Mouse (Mus musculus) thymus, adult 2 months (tissue): ENCODE data around the gene Ltbp1. TPM values are rescaled to one million over a fixed set of nuclear protein-coding genes. Genes with fewer than 3 reads are reported as not detected.

Experiments used
- DNase-seq: peaks from one replicate; pipeline ENCODE4 v3.0.0; 2021
- H3K27ac ChIP-seq: fragments of 200-500 bp; 2 replicates; pipeline ENCODE4 v1.5.1; 2012; ENCODE audit warnings: low read length, control low read depth; ENCODE audit not compliant: control insufficient read depth, insufficient read depth
- H3K27me3 ChIP-seq: fragments of 200-500 bp; 2 replicates; pipeline ENCODE4 v1.6.1; 2012; ENCODE audit warnings: mild to moderate bottlenecking, low read length, moderate library complexity, mixed read lengths; ENCODE audit not compliant: control insufficient read depth, insufficient read depth
- H3K36me3 ChIP-seq: fragments of 200-500 bp; 2 replicates; pipeline ENCODE4 v1.6.1; 2012; ENCODE audit warnings: mild to moderate bottlenecking, low read length, moderate library complexity; ENCODE audit not compliant: control insufficient read depth, insufficient read depth
- H3K4me1 ChIP-seq: fragments of 200-500 bp; replicated peaks from 2 replicates; pipeline ENCODE4 v1.6.1; 2012; ENCODE audit warnings: low read length; ENCODE audit not compliant: control insufficient read depth, insufficient read depth
- H3K4me3 ChIP-seq: fragments of 200-500 bp; 2 replicates; pipeline ENCODE4 v1.5.1; 2012; ENCODE audit warnings: mild to moderate bottlenecking, low read length, control low read depth, moderate library complexity; ENCODE audit not compliant: control insufficient read depth, insufficient read depth
- CTCF ChIP-seq: fragments of 200-500 bp; IDR thresholded peaks from 2 replicates; pipeline ENCODE4 v1.5.1; 2012; ENCODE audit warnings: mild to moderate bottlenecking, control low read depth, low read length, moderate library complexity, borderline replicate concordance; ENCODE audit not compliant: control insufficient read depth, poor library complexity, insufficient read depth; ENCODE audit errors: extremely low read depth
- POLR2A ChIP-seq: fragments of 200-500 bp; IDR thresholded peaks from 2 replicates; pipeline ENCODE4 v1.6.1; 2012; ENCODE audit warnings: mild to moderate bottlenecking, low read length, control low read depth, moderate library complexity; ENCODE audit not compliant: control insufficient read depth, poor library complexity, insufficient read depth; ENCODE audit errors: extremely low read depth
- WGBS: fragments of 180-500 bp; shearing (Covaris S2); methylation state at CpG from one replicate; pipeline ENCODE4 v1.1.7; 2018; 5-methylcytosine and 5-hydroxymethylcytosine counted together
- polyA plus RNA-seq: library from polyadenylated mRNA; depleted of rRNA; stranded (reverse); fragments of >200 nt; gene quantifications from 2 replicates; pipeline ENCODE4 v1.2.3, GENCODE M21; 2012

Ltbp1 gene
- polyA plus RNA-seq, 1 experiment = 4.0 TPM

DNA sequence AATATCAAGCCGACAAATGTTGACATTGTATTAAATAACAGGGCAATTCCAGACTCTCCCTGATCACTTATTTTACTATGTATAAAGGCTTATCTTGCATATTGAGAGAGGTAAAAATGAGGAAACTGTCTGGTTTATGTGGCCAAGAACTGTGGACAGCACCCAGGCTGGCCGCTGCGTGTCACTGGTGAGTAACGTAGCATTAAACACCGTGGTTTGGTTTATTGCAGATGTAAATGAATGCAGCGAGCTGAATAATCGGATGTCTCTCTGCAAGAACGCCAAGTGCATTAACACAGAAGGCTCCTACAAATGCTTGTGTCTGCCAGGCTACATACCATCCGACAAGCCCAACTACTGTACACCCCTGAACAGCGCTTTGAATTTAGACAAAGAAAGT lies 384.8 kb downstream of the Ltbp1 start:
- Histone ChIP-seq H3K27ac (no peak overlapping the region), H3K27me3 (no peaks in the 10 kb centered on the region), H3K4me1 (no peaks in the 10 kb centered on the region), H3K36me3 (no peaks in the 10 kb centered on the region), H3K4me3 (no peak overlapping the region)
- DNase-seq = no peak
- WGBS = 82% methylated on average over 10 of the region's 10 CpGs
- no peak for TF ChIP-seq CTCF
- no peak for TF ChIP-seq POLR2A

DNA sequence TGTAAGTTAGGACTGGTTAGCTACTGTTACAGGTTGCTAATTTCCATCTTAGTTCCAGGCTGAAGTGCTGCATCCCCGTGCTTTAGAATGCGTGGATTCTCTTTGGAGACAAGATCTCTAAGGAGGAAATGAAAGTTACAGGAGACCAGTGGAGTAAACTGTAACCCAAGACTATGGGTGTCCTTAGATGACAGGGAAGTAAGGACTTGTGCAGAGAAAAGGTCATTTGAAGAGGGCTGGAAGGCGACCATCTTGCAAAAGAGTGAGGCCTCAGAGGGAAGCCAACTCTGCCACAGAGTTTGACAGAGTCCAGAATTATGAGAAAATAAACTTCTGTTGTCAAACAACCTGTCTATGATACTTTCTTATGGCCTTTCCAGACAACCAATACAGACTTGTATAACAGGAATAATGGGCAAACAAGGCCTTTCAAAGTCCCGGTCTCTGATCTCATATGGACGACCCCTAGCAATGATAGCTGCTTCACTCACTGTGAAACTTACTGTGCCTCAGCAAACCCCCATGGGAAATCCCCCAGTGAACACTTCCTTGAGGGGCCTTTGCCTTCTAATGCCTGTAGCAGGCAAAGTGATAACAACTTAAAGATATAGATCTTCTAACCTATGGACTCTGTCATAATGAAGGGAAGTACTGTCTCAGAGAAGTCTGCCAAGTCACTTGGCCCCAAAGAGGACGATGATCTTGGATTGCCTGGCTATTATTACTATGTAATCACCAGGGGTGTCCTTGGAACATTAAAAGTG lies 386.2 kb downstream of the Ltbp1 start:
- Histone ChIP-seq H3K4me1 (no peaks in the 10 kb centered on the region), H3K36me3 (no peaks in the 10 kb centered on the region), H3K27me3 (no peaks in the 10 kb centered on the region), H3K4me3 (no peak overlapping the region), H3K27ac (no peak overlapping the region)
- 88% methylated on average over 6 of the region's 6 CpGs for WGBS
- DNase-seq = no peak
- TF ChIP-seq POLR2A (no peak), CTCF (no peak)

DNA sequence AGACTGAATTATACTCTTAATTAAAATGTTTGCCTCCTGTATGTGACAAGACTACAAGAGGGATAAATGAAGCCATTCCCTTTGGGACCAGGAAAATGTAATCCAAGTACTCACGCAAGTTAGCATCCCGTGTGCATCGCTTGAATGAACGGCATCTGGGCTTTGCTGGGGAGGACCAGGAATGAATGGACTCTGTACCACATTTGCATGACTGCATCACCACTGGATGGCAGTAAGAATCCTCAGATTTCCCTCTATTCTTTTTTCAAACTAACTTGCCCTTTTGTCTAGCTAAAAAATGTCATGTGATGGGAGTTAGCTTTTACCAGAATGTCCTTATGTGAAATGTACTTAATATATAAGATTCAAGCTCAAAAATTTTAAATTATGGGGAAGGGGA lies 401.0 kb downstream of the Ltbp1 start:
- Histone ChIP-seq H3K4me1 (no peaks in the 10 kb centered on the region), H3K27ac (no peak overlapping the region), H3K4me3 (no peak overlapping the region), H3K36me3 (no peaks in the 10 kb centered on the region), H3K27me3 (no peaks in the 10 kb centered on the region)
- TF ChIP-seq CTCF (no peak), POLR2A (no peak)
- DNase-seq = no peak
- WGBS = 61% methylated on average over 4 of the region's 4 CpGs

DNA sequence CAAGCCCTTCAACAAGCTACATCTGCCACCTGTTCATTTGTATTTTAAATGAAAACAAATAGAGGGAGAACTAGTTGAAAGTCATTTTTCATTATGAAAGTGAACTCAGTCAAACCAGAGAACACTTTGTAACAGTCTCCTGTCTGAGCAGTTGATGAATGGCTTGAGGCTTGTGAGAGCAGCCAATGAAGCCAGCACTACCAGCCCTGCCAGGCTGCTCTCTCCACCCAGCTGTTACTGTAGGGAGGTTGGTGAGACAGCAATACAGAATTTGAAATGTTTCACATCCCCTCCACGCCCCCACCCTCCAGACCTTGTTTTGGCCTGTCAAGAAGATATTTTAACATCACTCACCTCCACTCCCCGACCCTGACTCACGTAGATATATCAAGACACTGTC lies 411.5 kb downstream of the Ltbp1 start:
- no peak for DNase-seq
- Histone ChIP-seq H3K4me3 (no peak overlapping the region), H3K27ac (no peak overlapping the region), H3K4me1 (no peaks in the 10 kb centered on the region), H3K27me3 (no peaks in the 10 kb centered on the region), H3K36me3 (no peaks in the 10 kb centered on the region)
- WGBS = 60% methylated on average over 3 of the region's 3 CpGs
- no peak for TF ChIP-seq POLR2A
- no peak for TF ChIP-seq CTCF

DNA sequence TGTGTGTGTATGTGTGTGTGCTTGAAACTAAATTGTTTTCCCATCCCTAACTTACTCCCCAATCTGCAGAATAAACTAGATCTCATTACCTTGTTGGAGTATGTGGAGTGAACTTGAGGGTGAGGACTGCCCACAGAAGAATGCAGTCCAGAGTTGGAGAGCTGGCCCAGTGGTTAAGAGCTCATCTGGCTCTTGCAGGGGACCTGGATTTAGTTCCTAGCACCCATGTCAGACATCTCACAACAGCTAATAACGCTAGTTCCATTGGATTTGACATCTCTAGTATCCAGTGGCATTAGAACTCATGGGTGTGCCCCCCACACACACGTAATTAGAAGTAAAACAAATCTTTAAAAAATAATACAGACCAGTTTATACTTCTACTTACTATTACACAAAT lies 428.8 kb downstream of the Ltbp1 start:
- no peak for DNase-seq
- Histone ChIP-seq H3K27me3 (no peaks in the 10 kb centered on the region), H3K4me1 (no peaks in the 10 kb centered on the region; the same call in 1 of the 2 replicates), H3K27ac (no peak overlapping the region), H3K36me3 (no peaks in the 10 kb centered on the region), H3K4me3 (no peak overlapping the region)
- WGBS = 85% methylated on average over 2 of the region's 2 CpGs
- TF ChIP-seq CTCF = no peak
- TF ChIP-seq POLR2A = no peak

DNA sequence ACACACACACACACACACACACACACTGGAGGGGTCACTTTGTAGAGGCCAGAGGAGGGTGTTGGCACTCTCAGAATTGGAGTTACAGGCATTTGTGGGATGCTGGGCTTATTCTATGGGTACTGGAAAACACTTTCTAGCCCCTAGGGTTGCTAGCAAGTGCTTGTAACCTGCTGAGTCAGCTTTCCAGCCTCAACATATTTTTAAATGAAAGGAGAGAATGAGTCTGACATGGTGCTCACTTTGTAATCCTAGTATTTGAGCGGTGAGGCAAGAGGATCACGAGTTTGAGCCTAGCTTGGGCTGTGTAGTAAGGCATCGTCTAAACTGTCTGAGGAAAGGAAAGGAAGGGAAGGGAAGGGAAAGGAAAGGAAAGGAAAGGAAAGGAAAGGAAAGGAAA lies 429.5 kb downstream of the Ltbp1 start:
- no peaks in the 10 kb centered on the region; the same call in 1 of the 2 replicates for H3K4me1 ChIP-seq
- no peak overlapping the region for H3K27ac ChIP-seq
- H3K27me3 ChIP-seq = no peaks in the 10 kb centered on the region
- TF ChIP-seq POLR2A (no peak), CTCF (no peak)
- no peak overlapping the region for H3K4me3 ChIP-seq
- DNase-seq = no peak
- WGBS = 81% methylated on average over 3 of the region's 3 CpGs
- H3K36me3 ChIP-seq = no peaks in the 10 kb centered on the region

DNA sequence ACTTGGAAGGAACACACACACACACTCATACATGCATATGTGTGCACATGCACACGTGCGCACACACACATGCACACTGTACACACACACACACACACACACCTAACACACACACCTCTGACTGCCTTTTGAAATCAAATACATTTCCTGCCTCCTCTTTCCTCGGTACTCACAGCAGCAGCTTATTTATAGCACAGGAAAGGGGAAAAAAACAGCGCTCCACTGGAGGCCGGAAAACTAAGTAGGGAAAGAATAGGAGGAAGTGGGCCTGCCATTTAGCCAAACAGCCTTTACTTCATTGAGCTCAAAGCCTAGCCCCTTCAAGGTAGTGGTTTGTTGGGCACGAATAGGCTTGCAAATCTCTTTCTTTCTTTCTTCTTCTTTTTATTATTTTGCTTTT lies 430.2 kb downstream of the Ltbp1 start, which contains the start of gene Rasgrp3:
Gene Rasgrp3 (plus strand): TSS at position 298 of the 400 bp plus-strand sequence.
- no peak for DNase-seq
- 29% methylated on average over 6 of the region's 6 CpGs for WGBS
- Histone ChIP-seq H3K36me3 (no peaks in the 10 kb centered on the region), H3K4me1 (no peaks in the 10 kb centered on the region; the same call in 1 of the 2 replicates), H3K4me3 (no peak within 1 kb of the TSS), H3K27me3 (no peaks in the 10 kb centered on the region), H3K27ac (no peak within 1 kb of the TSS)
- TF ChIP-seq POLR2A (no peak), CTCF (no peak)
